Mouse (Mus musculus): ENCODE results near the gene Pbld2. TPM values are rescaled to one million over a fixed set of nuclear protein-coding genes. Genes with fewer than 3 reads are reported as not detected.

Gene Pbld2
- polyA plus RNA-seq, 1 experiment from 2014 or later = 1.6 TPM

GRCm38 (mm10) chr10:63061266-63061665 is 37.2 kb downstream of the Pbld2 start:
- no peak for ATAC-seq (ENCODE audit: insufficient number of reproducible peaks, insufficient read depth, low FRiP score, low read depth)
- Histone ChIP-seq H3K27me3 (ENCODE audit: control insufficient read depth, insufficient read depth, low read length) (no peaks in the 10 kb centered on the region), H3K4me2 (replicated peaks; ENCODE audit: low read depth, low read length) (no peak overlapping the region), H3K36me3 (ENCODE audit: control insufficient read depth, insufficient read depth, low read length) (no peaks in the 10 kb centered on the region), H3K9me3 (ENCODE audit: control insufficient read depth, low read depth, low read length) (no peaks in the 10 kb centered on the region), H3K4me1 (ENCODE audit: control insufficient read depth, insufficient read depth, low read length) (no peaks in the 10 kb centered on the region), H3K4me3 (ENCODE audit: low read depth, low read length) (no peak overlapping the region), H3K9ac (replicated peaks; ENCODE audit: low read depth, low read length) (no peak overlapping the region), H3K27ac (ENCODE audit: low read length) (no peak overlapping the region)
- 66% methylated on average over 12 of the region's 12 CpGs for WGBS

- no peaks in the 10 kb centered on the region for H3K9me3 ChIP-seq (ENCODE audit: control insufficient read depth, low read depth, low read length)
- WGBS = 93% methylated on average over 5 of the region's 5 CpGs
- no peaks in the 10 kb centered on the region for H3K27me3 ChIP-seq (ENCODE audit: control insufficient read depth, insufficient read depth, low read length)
- H3K4me2 ChIP-seq (replicated peaks; ENCODE audit: low read depth, low read length) = no peak overlapping the region
- H3K9ac ChIP-seq (replicated peaks; ENCODE audit: low read depth, low read length) = no peak overlapping the region
- H3K4me1 ChIP-seq (ENCODE audit: control insufficient read depth, insufficient read depth, low read length) = no peaks in the 10 kb centered on the region
- H3K27ac ChIP-seq (ENCODE audit: low read length) = no peak overlapping the region
- H3K36me3 ChIP-seq (ENCODE audit: control insufficient read depth, insufficient read depth, low read length) = no peaks in the 10 kb centered on the region
- ATAC-seq (ENCODE audit: insufficient number of reproducible peaks, insufficient read depth, low FRiP score, low read depth) = no peak
- no peak overlapping the region for H3K4me3 ChIP-seq (ENCODE audit: low read depth, low read length)
These were observed 38.6 kb downstream of the Pbld2 start for GRCm38 (mm10) chr10:63062696-63063095.

- no peak overlapping the region for H3K4me3 ChIP-seq (ENCODE audit: low read depth, low read length)
- H3K36me3 ChIP-seq (ENCODE audit: control insufficient read depth, insufficient read depth, low read length) = no peaks in the 10 kb centered on the region
- no peak overlapping the region for H3K9ac ChIP-seq (replicated peaks; ENCODE audit: low read depth, low read length)
- no peak overlapping the region for H3K4me2 ChIP-seq (replicated peaks; ENCODE audit: low read depth, low read length)
- no peak overlapping the region for H3K27ac ChIP-seq (ENCODE audit: low read length)
- no peaks in the 10 kb centered on the region for H3K4me1 ChIP-seq (ENCODE audit: control insufficient read depth, insufficient read depth, low read length)
- no peaks in the 10 kb centered on the region for H3K9me3 ChIP-seq (ENCODE audit: control insufficient read depth, low read depth, low read length)
- 81% methylated on average over 7 of the region's 7 CpGs for WGBS
- no peaks in the 10 kb centered on the region for H3K27me3 ChIP-seq (ENCODE audit: control insufficient read depth, insufficient read depth, low read length)
- no peak for ATAC-seq (ENCODE audit: insufficient number of reproducible peaks, insufficient read depth, low FRiP score, low read depth)
These were observed 39.2 kb downstream of the Pbld2 start for GRCm38 (mm10) chr10:63063365-63063764.

- H3K4me2 ChIP-seq (replicated peaks; ENCODE audit: low read depth, low read length) = no peak overlapping the region
- 76% methylated on average over 9 of the region's 9 CpGs for WGBS
- H3K4me3 ChIP-seq (ENCODE audit: low read depth, low read length) = no peak overlapping the region
- no peak overlapping the region for H3K27ac ChIP-seq (ENCODE audit: low read length)
- no peaks in the 10 kb centered on the region for H3K36me3 ChIP-seq (ENCODE audit: control insufficient read depth, insufficient read depth, low read length)
- ATAC-seq (ENCODE audit: insufficient number of reproducible peaks, insufficient read depth, low FRiP score, low read depth) = no peak
- H3K27me3 ChIP-seq (ENCODE audit: control insufficient read depth, insufficient read depth, low read length) = no peaks in the 10 kb centered on the region
- no peaks in the 10 kb centered on the region for H3K9me3 ChIP-seq (ENCODE audit: control insufficient read depth, low read depth, low read length)
- no peaks in the 10 kb centered on the region for H3K4me1 ChIP-seq (ENCODE audit: control insufficient read depth, insufficient read depth, low read length)
- no peak overlapping the region for H3K9ac ChIP-seq (replicated peaks; ENCODE audit: low read depth, low read length)
These were observed 40.4 kb downstream of the Pbld2 start for GRCm38 (mm10) chr10:63064516-63064915.

GRCm38 (mm10) chr10:63065561-63065960 is 41.4 kb downstream of the Pbld2 start:
- no peak for ATAC-seq (ENCODE audit: insufficient number of reproducible peaks, insufficient read depth, low FRiP score, low read depth)
- Histone ChIP-seq H3K9ac (replicated peaks; ENCODE audit: low read depth, low read length) (no peak overlapping the region), H3K4me1 (ENCODE audit: control insufficient read depth, insufficient read depth, low read length) (no peaks in the 10 kb centered on the region), H3K9me3 (ENCODE audit: control insufficient read depth, low read depth, low read length) (no peaks in the 10 kb centered on the region), H3K4me3 (ENCODE audit: low read depth, low read length) (no peak overlapping the region), H3K27ac (ENCODE audit: low read length) (no peak overlapping the region), H3K4me2 (replicated peaks; ENCODE audit: low read depth, low read length) (no peak overlapping the region), H3K36me3 (ENCODE audit: control insufficient read depth, insufficient read depth, low read length) (no peaks in the 10 kb centered on the region), H3K27me3 (ENCODE audit: control insufficient read depth, insufficient read depth, low read length) (no peaks in the 10 kb centered on the region)
- WGBS = 64% methylated on average over 8 of the region's 8 CpGs

GRCm38 (mm10) chr10:63065988-63066387 is 41.9 kb downstream of the Pbld2 start:
- no peaks in the 10 kb centered on the region for H3K27me3 ChIP-seq (ENCODE audit: control insufficient read depth, insufficient read depth, low read length)
- H3K9ac ChIP-seq (replicated peaks; ENCODE audit: low read depth, low read length) = no peak overlapping the region
- no peaks in the 10 kb centered on the region for H3K36me3 ChIP-seq (ENCODE audit: control insufficient read depth, insufficient read depth, low read length)
- H3K27ac ChIP-seq (ENCODE audit: low read length) = no peak overlapping the region
- H3K4me3 ChIP-seq (ENCODE audit: low read depth, low read length) = no peak overlapping the region
- no peaks in the 10 kb centered on the region for H3K4me1 ChIP-seq (ENCODE audit: control insufficient read depth, insufficient read depth, low read length)
- no peak overlapping the region for H3K4me2 ChIP-seq (replicated peaks; ENCODE audit: low read depth, low read length)
- H3K9me3 ChIP-seq (ENCODE audit: control insufficient read depth, low read depth, low read length) = no peaks in the 10 kb centered on the region
- peak; percentile 53; the same call in 1 of the 2 replicates for ATAC-seq (ENCODE audit: insufficient number of reproducible peaks, insufficient read depth, low FRiP score, low read depth)
- WGBS = 11% methylated on average over 5 of the region's 5 CpGs

GRCm38 (mm10) chr10:63086304-63086703 is 62.2 kb downstream of the Pbld2 start:
- H3K4me3 ChIP-seq (ENCODE audit: low read depth, low read length) = no peak overlapping the region
- no peaks in the 10 kb centered on the region for H3K27me3 ChIP-seq (ENCODE audit: control insufficient read depth, insufficient read depth, low read length)
- no peak overlapping the region for H3K27ac ChIP-seq (ENCODE audit: low read length)
- 79% methylated on average over 10 of the region's 10 CpGs for WGBS
- H3K4me2 ChIP-seq (replicated peaks; ENCODE audit: low read depth, low read length) = no peak overlapping the region
- no peak for ATAC-seq (ENCODE audit: insufficient number of reproducible peaks, insufficient read depth, low FRiP score, low read depth)
- H3K9ac ChIP-seq (replicated peaks; ENCODE audit: low read depth, low read length) = no peak overlapping the region
- H3K36me3 ChIP-seq (ENCODE audit: control insufficient read depth, insufficient read depth, low read length) = no peaks in the 10 kb centered on the region
- H3K4me1 ChIP-seq (ENCODE audit: control insufficient read depth, insufficient read depth, low read length) = no peaks in the 10 kb centered on the region
- no peaks in the 10 kb centered on the region for H3K9me3 ChIP-seq (ENCODE audit: control insufficient read depth, low read depth, low read length)

GRCm38 (mm10) chr10:63089103-63089757 is 65.1 kb downstream of the Pbld2 start:
- no peak for ATAC-seq (ENCODE audit: insufficient number of reproducible peaks, insufficient read depth, low FRiP score, low read depth)
- no peaks in the 10 kb centered on the region for H3K9me3 ChIP-seq (ENCODE audit: control insufficient read depth, low read depth, low read length)
- H3K27ac ChIP-seq (ENCODE audit: low read length) = no peak overlapping the region
- no peak overlapping the region for H3K9ac ChIP-seq (replicated peaks; ENCODE audit: low read depth, low read length)
- peak overlapping the region; percentile 20 for H3K4me3 ChIP-seq (ENCODE audit: low read depth, low read length)
- 46% methylated on average over 8 of the region's 8 CpGs for WGBS
- H3K4me2 ChIP-seq (replicated peaks; ENCODE audit: low read depth, low read length) = peak overlapping the region; percentile 37
- no peaks in the 10 kb centered on the region for H3K36me3 ChIP-seq (ENCODE audit: control insufficient read depth, insufficient read depth, low read length)
- H3K27me3 ChIP-seq (ENCODE audit: control insufficient read depth, insufficient read depth, low read length) = no peaks in the 10 kb centered on the region
- H3K4me1 ChIP-seq (ENCODE audit: control insufficient read depth, insufficient read depth, low read length) = no peaks in the 10 kb centered on the region
